Mouse (Mus musculus): ENCODE measurements at regions not wholly inside any gene's neighbourhood (a gene's known extent, or its start where the extent isn't known, plus 50 kb on each side); places are given as distances from the start of the nearest gene placed in this dataset.
A peak's percentile ranks its signal among the peaks of the same experiment; 100 is the strongest.

GRCm38 (mm10) chr2:54281966-54282365, 154.2 kb upstream of the Galnt13 start:
- no peaks in the 10 kb centered on the region for H3K4me1 ChIP-seq (replicated peaks)
- H3K36me3 ChIP-seq: no peaks in the 10 kb centered on the region
- no peak overlapping the region for H3K9ac ChIP-seq
- H3K4me2 ChIP-seq (replicated peaks): no peak overlapping the region
- 73% methylated on average over 1 of the region's 1 CpGs for WGBS
- no peak for ATAC-seq
- no peak overlapping the region for H3K27ac ChIP-seq
- H3K9me3 ChIP-seq: no peaks in the 10 kb centered on the region
- H3K4me3 ChIP-seq (replicated peaks): no peak overlapping the region
- H3K27me3 ChIP-seq (replicated peaks): no peaks in the 10 kb centered on the region

GRCm38 (mm10) chr2:54283876-54284275, 152.2 kb upstream of the Galnt13 start:
- H3K4me2 ChIP-seq (replicated peaks): no peak overlapping the region
- no peak overlapping the region for H3K9ac ChIP-seq
- no peaks in the 10 kb centered on the region for H3K9me3 ChIP-seq
- H3K4me3 ChIP-seq (replicated peaks): no peak overlapping the region
- H3K4me1 ChIP-seq (replicated peaks): no peaks in the 10 kb centered on the region
- WGBS: 91% methylated on average over 2 of the region's 2 CpGs
- ATAC-seq: no peak
- H3K27me3 ChIP-seq (replicated peaks): no peaks in the 10 kb centered on the region
- no peak overlapping the region for H3K27ac ChIP-seq
- no peaks in the 10 kb centered on the region for H3K36me3 ChIP-seq

GRCm38 (mm10) chr2:54305473-54305872, 130.6 kb upstream of the Galnt13 start:
- H3K27me3 ChIP-seq (replicated peaks): no peaks in the 10 kb centered on the region
- peak; percentile 97 for ATAC-seq

GRCm38 (mm10) chr2:54318559-54318958, 117.6 kb upstream of the Galnt13 start:
- ATAC-seq: no peak
- WGBS: 61% methylated on average over 3 of the region's 3 CpGs
- no peak overlapping the region for H3K4me3 ChIP-seq (replicated peaks)

More at GRCm38 (mm10) chr2:54305473-54305872, 130.6 kb upstream of the Galnt13 start:
- no peak overlapping the region for H3K27ac ChIP-seq
- no peaks in the 10 kb centered on the region for H3K9me3 ChIP-seq
- no peak overlapping the region for H3K4me2 ChIP-seq (replicated peaks)
- WGBS: 61% methylated on average over 4 of the region's 4 CpGs
- H3K4me3 ChIP-seq (replicated peaks): no peak overlapping the region
- no peak overlapping the region for H3K9ac ChIP-seq
- no peaks in the 10 kb centered on the region for H3K4me1 ChIP-seq (replicated peaks)
- no peaks in the 10 kb centered on the region for H3K36me3 ChIP-seq

DNA sequence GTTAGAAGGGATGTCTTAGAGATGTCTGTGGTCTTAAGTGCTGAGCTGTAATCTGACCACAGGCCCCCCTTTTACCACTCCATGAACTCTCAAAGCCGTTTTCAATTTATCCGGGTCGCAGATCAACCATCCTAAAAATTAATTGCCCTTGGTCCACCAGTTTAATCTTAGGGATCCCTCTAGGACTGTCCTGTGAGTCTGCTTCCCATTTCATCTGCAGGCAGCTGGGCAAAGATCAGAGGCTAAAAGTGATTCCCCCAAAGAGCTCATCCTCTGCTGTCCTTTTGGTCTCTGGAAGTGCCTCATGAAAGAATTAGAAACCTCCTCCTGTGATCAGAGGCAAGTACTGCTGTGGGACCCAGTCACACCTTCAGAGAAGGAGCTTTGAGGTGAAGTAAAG, 69.2 kb upstream of the Galnt13 start:
- H3K4me2 ChIP-seq (replicated peaks): no peak overlapping the region
- no peaks in the 10 kb centered on the region for H3K36me3 ChIP-seq
- no peak overlapping the region for H3K9ac ChIP-seq
- ATAC-seq: no peak
- H3K9me3 ChIP-seq: no peaks in the 10 kb centered on the region
- H3K27me3 ChIP-seq (replicated peaks): no peaks in the 10 kb centered on the region
- no peak overlapping the region for H3K4me3 ChIP-seq (replicated peaks)
- 48% methylated on average over 3 of the region's 3 CpGs for whole genome bisulfite sequencing
- H3K4me1 ChIP-seq (replicated peaks): no peaks in the 10 kb centered on the region
- no peak overlapping the region for H3K27ac ChIP-seq

More at GRCm38 (mm10) chr2:54318559-54318958, 117.6 kb upstream of the Galnt13 start:
- Histone ChIP-seq H3K27ac (no peak overlapping the region), H3K4me2 (replicated peaks) (no peak overlapping the region), H3K4me1 (replicated peaks) (no peaks in the 10 kb centered on the region), H3K9me3 (no peaks in the 10 kb centered on the region), H3K9ac (no peak overlapping the region), H3K36me3 (no peaks in the 10 kb centered on the region), H3K27me3 (replicated peaks) (no peaks in the 10 kb centered on the region)

GRCm38 (mm10) chr2:54379279-54379678, 56.8 kb upstream of the Galnt13 start:
- H3K9ac ChIP-seq: no peak overlapping the region

More at GRCm38 (mm10) chr2:54379279-54379678, 56.8 kb upstream of the Galnt13 start:
- H3K9me3 ChIP-seq: no peaks in the 10 kb centered on the region
- H3K4me3 ChIP-seq (replicated peaks): no peak overlapping the region
- 83% methylated on average over 2 of the region's 2 CpGs for WGBS
- no peaks in the 10 kb centered on the region for H3K27me3 ChIP-seq (replicated peaks)
- ATAC-seq: no peak
- H3K4me1 ChIP-seq (replicated peaks): no peaks in the 10 kb centered on the region
- H3K36me3 ChIP-seq: no peaks in the 10 kb centered on the region
- H3K4me2 ChIP-seq (replicated peaks): no peak overlapping the region
- H3K27ac ChIP-seq: no peak overlapping the region

Data from intestine, embryonic 15.5 days (tissue).